Mouse (Mus musculus): ENCODE measurements around the gene Cox7a1. TPM values are rescaled to one million over a fixed set of nuclear protein-coding genes. Genes with fewer than 3 reads are reported as not detected.

The Cox7a1 gene
- 1.1 and 1.4 TPM in 2 replicates for polyA plus RNA-seq (2012; ENCODE audit: low replicate concordance)

DNA sequence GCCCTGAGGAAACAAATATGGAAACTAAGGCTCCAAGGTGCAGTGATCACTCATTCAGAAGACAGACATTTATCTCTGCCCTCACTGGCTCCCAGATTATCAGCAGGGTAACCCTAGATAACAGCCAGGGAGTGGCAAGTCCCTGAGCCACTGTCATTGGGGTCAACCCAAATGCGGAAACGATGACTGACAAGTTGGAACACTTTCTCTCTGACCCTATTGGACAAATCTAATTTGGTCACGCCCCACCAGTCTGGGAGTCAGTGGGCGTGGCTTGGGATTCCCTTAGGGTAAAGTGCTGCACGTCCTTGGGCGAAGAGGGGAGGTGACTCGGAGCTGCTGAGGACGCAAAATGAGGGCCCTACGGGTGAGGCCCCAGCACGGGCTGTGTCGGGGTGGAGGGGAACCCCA, at the start of gene Cox7a1:
TSS of gene Cox7a1 (plus strand) at position 266 of the 411 bp plus-strand sequence.

DNA sequence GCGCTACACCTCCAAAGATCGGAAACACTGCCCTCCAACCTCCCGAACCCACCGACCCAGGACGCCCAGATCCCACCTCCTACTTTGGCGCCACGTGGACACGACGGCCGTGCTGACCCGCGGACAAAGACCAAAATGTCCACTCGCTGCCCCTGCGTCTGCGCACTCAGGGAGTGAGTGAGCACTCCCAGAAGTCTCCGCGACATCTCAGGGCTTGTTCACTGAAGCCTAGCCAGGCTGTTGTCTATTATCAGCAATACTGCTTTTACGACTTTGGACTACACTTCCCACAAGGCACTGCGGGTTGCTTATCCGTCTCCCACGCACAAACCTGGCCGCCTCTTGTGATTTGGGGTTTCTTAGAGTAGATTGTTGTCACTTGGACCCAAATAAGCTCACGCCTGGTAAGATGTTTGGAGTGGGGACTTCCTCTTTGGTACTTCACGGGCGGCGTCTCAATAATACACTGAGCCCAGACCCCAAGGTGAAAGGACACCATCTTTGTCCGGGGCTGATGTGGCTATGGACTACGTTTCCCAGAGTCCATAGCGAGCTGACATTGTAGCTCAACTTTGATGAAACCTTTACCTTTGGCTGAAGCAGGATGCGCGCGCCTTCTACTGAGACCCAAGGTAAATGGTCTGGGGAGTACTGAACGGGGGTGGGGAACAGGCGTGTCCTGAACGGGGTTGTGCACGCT, 14.2 kb upstream of the Cox7a1 start, which contains the start of gene Zfp146:
TSS of gene Zfp146 (minus strand) at position 168 of the 700 bp plus-strand sequence.

DNA sequence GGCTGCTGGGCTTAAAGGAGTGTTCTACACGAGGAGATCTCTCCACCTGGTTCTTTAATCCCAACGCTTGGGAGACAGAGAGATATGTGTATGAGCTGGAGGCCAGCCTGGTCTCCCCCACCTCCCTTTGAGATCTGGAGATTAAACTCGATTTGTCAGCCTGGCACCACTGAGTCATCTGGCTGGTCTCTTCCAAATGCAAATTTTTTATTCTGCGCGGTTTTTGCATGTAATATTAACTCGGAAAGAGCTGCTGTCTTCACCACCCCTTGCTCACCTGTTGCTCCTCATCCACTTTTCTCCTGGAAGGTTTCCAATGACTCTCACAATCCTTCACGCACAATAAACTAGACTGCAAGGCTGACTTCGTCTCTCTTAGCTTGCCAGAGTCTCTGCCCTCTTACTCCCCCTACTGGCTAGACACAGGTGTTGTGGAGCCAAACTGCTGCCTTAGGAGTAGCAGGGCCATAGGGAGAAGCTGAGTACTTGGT, 14.6 kb downstream of the Cox7a1 start, which contains the start of gene Capns1:
TSS of gene Capns1 (minus strand) at position 331 of the 491 bp plus-strand sequence.

DNA sequence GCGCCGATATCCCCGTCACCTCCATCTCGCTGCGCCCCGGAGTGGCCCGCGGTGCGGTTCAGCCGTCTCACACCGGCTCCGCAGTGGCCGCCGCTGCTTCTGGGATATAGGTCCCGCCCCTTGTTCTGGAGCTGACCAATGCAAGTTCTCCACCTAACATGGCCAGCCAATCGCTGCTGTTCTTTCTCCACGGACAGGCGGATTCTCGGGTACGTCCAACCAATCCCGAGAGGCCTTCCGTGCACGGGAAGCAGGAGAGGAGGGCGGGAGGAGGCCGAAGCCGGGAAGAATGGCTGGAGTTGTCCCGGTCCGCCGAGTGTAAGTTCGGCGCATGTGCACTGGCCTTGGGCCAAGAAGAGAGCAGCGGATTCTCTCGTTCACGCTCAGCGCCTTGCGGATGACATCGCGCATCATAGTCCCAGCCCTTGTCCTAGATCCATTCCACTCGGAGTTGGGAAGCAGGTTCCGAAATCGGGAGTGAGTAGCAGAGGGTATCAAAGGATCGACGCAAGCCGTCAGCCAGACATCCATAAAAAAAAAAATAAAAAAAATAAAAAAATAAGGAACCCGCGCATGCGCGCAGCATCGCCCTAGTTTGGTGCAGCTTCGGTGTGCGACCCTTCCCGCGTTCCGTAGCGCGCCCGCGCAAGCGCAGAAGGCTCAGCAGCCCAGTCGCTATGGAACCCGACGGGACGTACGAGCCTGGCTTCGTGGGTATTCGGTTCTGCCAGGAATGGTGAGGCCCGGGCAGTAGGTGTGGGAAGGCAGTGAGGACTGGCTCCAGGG, 47.9 kb downstream of the Cox7a1 start, which contains the start of the genes Polr2i and Tbcb:
TSS of gene Polr2i (plus strand) at position 280 of the 786 bp plus-strand sequence.
TSS of gene Tbcb (minus strand) at position 604 of the 786 bp plus-strand sequence.

DNA sequence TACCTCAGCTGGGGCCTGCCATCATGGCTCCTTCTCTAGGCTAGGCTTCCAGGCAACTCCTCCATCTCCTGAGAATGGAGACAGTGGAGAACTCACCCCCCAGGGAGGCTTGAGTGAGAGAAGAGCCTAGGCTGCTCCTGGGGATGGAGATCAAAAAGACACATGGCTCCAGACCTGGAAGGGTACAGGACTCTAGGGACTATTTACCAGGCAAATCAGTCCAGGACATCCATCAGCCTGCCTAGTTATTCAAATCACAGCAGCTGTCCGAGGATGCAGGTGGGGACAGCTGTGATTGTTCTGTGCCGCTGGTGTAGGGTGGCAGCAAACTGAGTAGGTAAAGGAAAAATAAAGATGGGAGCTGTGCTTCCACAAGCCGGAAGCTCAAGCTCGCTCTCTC, 51.7 kb downstream of the Cox7a1 start, which contains the start of gene Ovol3:
TSS of gene Ovol3 (minus strand) at position 101 of the 400 bp plus-strand sequence.

Other genes with a start within 250 kb of the Cox7a1 start
- 3.1 and 10.3 TPM in 2 replicates for gene Zfp74, start 230.1 kb upstream of the Cox7a1 start, polyA plus RNA-seq (2012; ENCODE audit: low replicate concordance)
- 1.4 and 3.4 TPM in 2 replicates for gene Zfp568, start 200.2 kb upstream of the Cox7a1 start, polyA plus RNA-seq (2012; ENCODE audit: low replicate concordance)
- 0.10 and 0.27 TPM in 2 replicates for gene Zfp14, start 132.8 kb upstream of the Cox7a1 start, polyA plus RNA-seq (2012; ENCODE audit: low replicate concordance)
- 0.17 and 0.33 TPM in 2 replicates for gene Zfp82, start 111.2 kb upstream of the Cox7a1 start, polyA plus RNA-seq (2012; ENCODE audit: low replicate concordance)
- gene Gm26920, start 93.7 kb upstream of the Cox7a1 start, polyA plus RNA-seq (2012; ENCODE audit: low replicate concordance) = not detected in 2 replicates
- gene Zfp566, start 93.6 kb upstream of the Cox7a1 start, polyA plus RNA-seq (2012; ENCODE audit: low replicate concordance) = 0.85 and 3.5 TPM in 2 replicates
- 0.83 and 1.9 TPM in 2 replicates for gene Zfp260, start 89.4 kb upstream of the Cox7a1 start, polyA plus RNA-seq (2012; ENCODE audit: low replicate concordance)
- gene Zfp382, start 62.2 kb upstream of the Cox7a1 start, polyA plus RNA-seq (2012; ENCODE audit: low replicate concordance) = 8.0 and 18.8 TPM in 2 replicates
- gene Zfp146, start 14.4 kb upstream of the Cox7a1 start, polyA plus RNA-seq (2012; ENCODE audit: low replicate concordance) = 3.8 and 4.4 TPM in 2 replicates
- gene Capns1, start 14.7 kb downstream of the Cox7a1 start, polyA plus RNA-seq (2012; ENCODE audit: low replicate concordance) = 89.2 and 120 TPM in 2 replicates
- 34.0 and 41.8 TPM in 2 replicates for gene Polr2i, start 47.8 kb downstream of the Cox7a1 start, polyA plus RNA-seq (2012; ENCODE audit: low replicate concordance)
- gene Tbcb, start 48.1 kb downstream of the Cox7a1 start, polyA plus RNA-seq (2012; ENCODE audit: low replicate concordance) = 19.3 and 21.9 TPM in 2 replicates
- gene Ovol3, start 51.6 kb downstream of the Cox7a1 start, polyA plus RNA-seq (2012; ENCODE audit: low replicate concordance) = not detected in 2 replicates
- not detected in 2 replicates for gene Thap8, start 96.0 kb downstream of the Cox7a1 start, polyA plus RNA-seq (2012; ENCODE audit: low replicate concordance)
- 5.0 and 25.2 TPM in 2 replicates for gene Wdr62, start 96.3 kb downstream of the Cox7a1 start, polyA plus RNA-seq (2012; ENCODE audit: low replicate concordance)
- 2.8 and 14.0 TPM in 2 replicates for gene Clip3, start 107.6 kb downstream of the Cox7a1 start, polyA plus RNA-seq (2012; ENCODE audit: low replicate concordance)
- 114 and 225 TPM in 2 replicates for gene Alkbh6, start 124.6 kb downstream of the Cox7a1 start, polyA plus RNA-seq (2012; ENCODE audit: low replicate concordance)
- 3.5 and 6.2 TPM in 2 replicates for gene Syne4, start 130.7 kb downstream of the Cox7a1 start, polyA plus RNA-seq (2012; ENCODE audit: low replicate concordance)
- gene E130208F15Rik, start 137.6 kb downstream of the Cox7a1 start, polyA plus RNA-seq (2012; ENCODE audit: low replicate concordance) = 1.2 and 3.5 TPM in 2 replicates
- 7.3 and 13.8 TPM in 2 replicates for gene Sdhaf1, start 139.8 kb downstream of the Cox7a1 start, polyA plus RNA-seq (2012; ENCODE audit: low replicate concordance)
- gene Lrfn3, start 178.6 kb downstream of the Cox7a1 start, polyA plus RNA-seq (2012; ENCODE audit: low replicate concordance) = 0.09 and 0.16 TPM in 2 replicates
- 103 and 543 TPM in 2 replicates for gene Tyrobp, start 229.6 kb downstream of the Cox7a1 start, polyA plus RNA-seq (2012; ENCODE audit: low replicate concordance)
- gene Hcst, start 235.7 kb downstream of the Cox7a1 start, polyA plus RNA-seq (2012; ENCODE audit: low replicate concordance) = 15.4 and 73.3 TPM in 2 replicates
- 57.5 and 91.8 TPM in 2 replicates for gene Nfkbid, start 237.6 kb downstream of the Cox7a1 start, polyA plus RNA-seq (2012; ENCODE audit: low replicate concordance)